Mouse (Mus musculus) cortical plate, adult 2 months (tissue): Measurements from ENCODE around the gene A930017K11Rik. TPM values are rescaled to one million over a fixed set of nuclear protein-coding genes. Genes with fewer than 3 reads are reported as not detected.

Experiments
- H3K27ac ChIP-seq: fragments of 200-500 bp; 2 replicates; pipeline ENCODE4 v1.5.1; 2012; ENCODE audit warnings: low read length, control low read depth, inconsistent platforms; ENCODE audit not compliant: insufficient read depth
- H3K4me1 ChIP-seq: fragments of 200-500 bp; 2 replicates; pipeline ENCODE4 v1.6.1; 2011; ENCODE audit warnings: low read length; ENCODE audit not compliant: control insufficient read depth, insufficient read depth
- H3K4me3 ChIP-seq: fragments of 200-500 bp; 2 replicates; pipeline ENCODE4 v1.5.1; 2011; ENCODE audit warnings: mild to moderate bottlenecking, low read length, control low read depth; ENCODE audit not compliant: insufficient read depth
- CTCF ChIP-seq: fragments of 200-500 bp; IDR thresholded peaks from 2 replicates; pipeline ENCODE4 v1.5.1; 2011; ENCODE audit warnings: mild to moderate bottlenecking, control low read depth, low read length; ENCODE audit not compliant: insufficient read depth; ENCODE audit errors: extremely low read depth
- POLR2A ChIP-seq: fragments of 200-500 bp; IDR thresholded peaks from 2 replicates; pipeline ENCODE4 v1.6.1; 2011; ENCODE audit warnings: mild to moderate bottlenecking, low read length, control low read depth; ENCODE audit not compliant: insufficient read depth; ENCODE audit errors: extremely low read depth
- polyA plus RNA-seq: library from polyadenylated mRNA; depleted of rRNA; stranded (reverse); fragments of >200 nt; gene quantifications from 2 replicates; pipeline ENCODE4 v1.2.3, GENCODE M21; 2012

A930017K11Rik gene
- polyA plus RNA-seq, 1 experiment: 0.92 TPM

DNA sequence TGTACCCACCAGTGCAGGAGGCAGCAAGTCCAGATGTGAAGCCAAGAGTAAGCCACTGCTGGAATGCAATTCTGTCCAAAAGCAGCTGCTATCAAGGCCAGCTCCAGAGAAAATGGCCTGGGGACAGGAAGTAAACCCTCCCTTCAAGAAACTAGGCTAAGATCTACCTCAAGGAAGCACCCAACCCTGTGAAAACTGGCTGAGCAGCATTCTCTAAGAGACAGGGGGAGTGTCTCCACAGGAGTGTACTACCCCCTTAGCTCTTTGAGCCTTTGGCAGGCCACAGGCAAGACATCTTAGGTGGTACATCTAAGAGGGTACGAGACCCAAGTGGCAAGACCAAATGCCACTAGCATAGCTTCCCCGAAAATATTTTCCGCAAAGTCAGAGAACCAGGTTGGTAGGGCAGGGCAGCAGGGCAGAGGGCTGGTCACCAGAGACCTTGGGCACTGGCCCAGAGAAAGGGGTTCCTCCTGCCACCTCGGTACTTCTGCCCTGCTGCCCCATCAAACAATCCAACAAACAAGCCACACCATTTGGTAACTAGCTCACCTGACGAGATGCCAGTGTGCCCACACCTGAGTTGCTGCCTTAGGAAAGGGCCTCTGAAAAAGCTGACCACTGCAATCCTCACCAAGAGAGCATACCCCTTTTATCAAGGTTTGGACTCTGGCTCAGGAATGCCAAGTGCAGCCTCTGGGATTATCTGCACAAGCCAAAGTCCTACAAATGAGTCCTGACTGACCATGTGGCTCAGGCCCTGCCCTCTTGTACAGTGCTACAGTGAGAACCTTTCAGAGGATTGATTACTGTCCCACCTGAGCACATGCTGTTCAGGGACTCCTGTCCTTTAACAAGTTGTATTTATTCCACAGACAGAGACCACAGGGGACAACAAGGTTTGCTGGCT, 27.7 kb upstream of the A930017K11Rik start:
- Histone ChIP-seq H3K4me1 (peaks cover 10% of the 10 kb centered on the region), H3K4me3 (no peak overlapping the region), H3K27ac (0 out of 2 replicates have a peak overlapping the region, but pooled peaks have one; percentile 9)
- TF ChIP-seq POLR2A: no peak
- TF ChIP-seq CTCF: no peak

DNA sequence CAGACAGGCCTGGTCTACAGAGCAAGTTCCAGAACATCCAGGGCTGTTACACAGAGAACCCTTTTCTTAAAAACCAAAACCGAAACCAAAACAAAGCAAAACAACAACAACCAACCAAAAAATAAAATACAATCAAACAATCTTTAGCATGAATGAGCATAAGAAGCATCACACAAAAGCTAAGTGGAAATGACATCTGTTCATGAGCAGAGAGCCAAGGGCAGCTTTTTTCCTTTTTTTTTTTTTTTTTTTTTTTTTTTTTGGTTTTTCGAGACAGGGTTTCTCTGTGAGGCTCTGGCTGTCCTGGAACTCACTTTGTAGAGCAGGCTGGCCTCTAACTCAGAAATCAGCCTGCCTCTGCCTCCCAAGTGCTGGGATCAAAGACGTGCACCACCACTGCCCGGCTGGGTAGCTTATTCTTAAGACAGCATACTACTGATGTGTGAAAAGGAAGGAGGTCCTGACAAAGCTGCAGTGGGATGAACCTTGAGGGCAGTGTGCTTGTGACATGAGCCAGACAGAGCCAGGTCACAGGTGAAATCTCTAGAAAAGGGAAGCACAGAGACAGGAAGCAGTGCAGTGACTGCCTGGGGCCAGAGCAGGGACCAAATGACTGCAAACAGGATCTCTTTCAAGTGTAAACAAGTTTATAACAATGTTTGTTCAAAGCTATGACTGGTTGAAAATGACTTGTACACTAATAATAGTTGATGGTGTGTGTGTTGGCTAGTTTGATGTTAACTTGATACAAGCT, 18.8 kb upstream of the A930017K11Rik start:
- no peak for TF ChIP-seq CTCF
- no peak for TF ChIP-seq POLR2A
- Histone ChIP-seq H3K4me1 (no peaks in the 10 kb centered on the region), H3K4me3 (no peak overlapping the region), H3K27ac (no peak overlapping the region)

DNA sequence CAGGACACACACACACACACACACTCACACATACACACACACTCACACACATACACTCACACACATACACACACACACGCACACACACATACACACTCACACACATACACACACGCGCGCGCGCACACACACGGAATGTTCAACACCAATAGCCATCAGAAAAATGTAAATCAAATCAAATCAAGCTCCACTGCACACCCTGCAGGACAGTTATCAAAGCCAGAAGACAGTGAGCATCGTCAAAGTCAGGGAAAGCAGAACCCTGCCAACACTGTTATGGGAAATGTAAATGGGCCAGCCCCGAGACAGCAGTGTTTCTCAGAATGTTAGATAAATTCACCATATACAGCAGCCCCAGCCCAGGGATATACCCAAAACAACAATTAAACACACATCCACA, 18.1 kb upstream of the A930017K11Rik start:
- no peak overlapping the region for H3K27ac ChIP-seq
- H3K4me1 ChIP-seq: no peaks in the 10 kb centered on the region
- TF ChIP-seq POLR2A (no peak), CTCF (0 out of 2 replicates have a peak, but pooled peaks have one; percentile 4)
- no peak overlapping the region for H3K4me3 ChIP-seq

DNA sequence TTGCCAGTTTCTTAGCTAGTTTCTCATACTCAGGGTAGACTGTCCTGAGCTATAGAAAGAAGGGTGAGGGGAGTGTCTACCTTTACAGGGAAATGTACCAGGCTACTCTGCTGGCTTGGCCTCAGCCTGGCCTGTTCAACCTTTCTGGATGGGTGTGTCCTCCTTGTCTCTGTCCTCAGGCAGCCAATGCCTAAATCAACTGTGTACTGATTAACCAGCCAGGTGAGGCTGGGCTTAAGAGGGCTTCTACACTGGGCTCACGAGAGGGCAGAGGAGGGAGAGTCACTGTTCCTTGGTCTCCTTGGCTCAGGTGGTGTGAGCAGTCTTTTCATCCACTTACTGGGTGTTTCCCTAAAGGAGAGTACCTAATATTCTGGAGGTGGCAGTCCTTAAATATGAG, 15.8 kb upstream of the A930017K11Rik start:
- Histone ChIP-seq H3K4me3 (no peak overlapping the region), H3K27ac (0 out of 2 replicates have a peak overlapping the region, but pooled peaks have one; percentile 17), H3K4me1 (no peaks in the 10 kb centered on the region)
- TF ChIP-seq POLR2A: no peak
- TF ChIP-seq CTCF: no peak

DNA sequence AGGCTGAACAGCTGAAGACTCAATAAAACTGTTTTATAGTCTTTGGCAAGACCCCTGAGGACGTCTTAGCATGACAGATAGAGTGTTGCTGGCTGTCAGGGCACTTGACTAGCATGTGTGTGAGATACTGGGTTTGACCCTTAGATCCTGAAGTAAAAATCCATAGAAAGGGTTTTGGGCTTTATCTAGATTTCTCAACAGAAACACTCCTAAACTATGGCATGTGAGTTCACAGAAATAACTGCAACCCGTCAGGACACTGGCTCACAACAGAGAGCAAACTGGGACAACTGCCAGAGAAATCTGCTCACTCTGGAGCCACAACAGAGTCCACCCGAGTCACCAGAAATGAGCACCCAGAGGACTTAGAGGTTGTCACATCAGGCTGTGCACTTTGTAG, 15.3 kb upstream of the A930017K11Rik start:
- Histone ChIP-seq H3K4me1 (no peaks in the 10 kb centered on the region), H3K27ac (0 out of 2 replicates have a peak overlapping the region, but pooled peaks have one; percentile 17), H3K4me3 (no peak overlapping the region)
- TF ChIP-seq CTCF: no peak

DNA sequence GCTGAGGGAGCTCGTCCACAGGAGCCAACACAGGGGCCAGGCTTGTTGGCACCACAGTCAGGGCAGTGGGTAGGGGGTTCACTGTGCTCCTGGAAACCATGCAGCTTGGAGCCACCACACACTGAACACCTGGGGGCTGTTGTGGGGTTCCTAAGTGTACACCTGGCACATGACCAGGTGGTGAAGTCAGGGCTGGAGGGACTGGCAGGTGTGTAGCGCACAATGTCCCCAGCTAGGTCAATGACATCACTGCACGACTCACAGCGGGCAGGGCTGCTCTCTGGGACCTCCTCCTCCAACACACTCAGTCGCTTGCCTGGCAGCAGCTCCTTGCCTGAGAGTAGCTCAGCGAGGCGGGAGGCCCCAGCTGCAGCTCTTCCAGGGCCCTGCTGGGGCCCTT, 11.9 kb upstream of the A930017K11Rik start:
- no peak overlapping the region for H3K4me3 ChIP-seq
- no peak for TF ChIP-seq POLR2A
- no peak for TF ChIP-seq CTCF
- H3K4me1 ChIP-seq: no peaks in the 10 kb centered on the region
- H3K27ac ChIP-seq: no peak overlapping the region

DNA sequence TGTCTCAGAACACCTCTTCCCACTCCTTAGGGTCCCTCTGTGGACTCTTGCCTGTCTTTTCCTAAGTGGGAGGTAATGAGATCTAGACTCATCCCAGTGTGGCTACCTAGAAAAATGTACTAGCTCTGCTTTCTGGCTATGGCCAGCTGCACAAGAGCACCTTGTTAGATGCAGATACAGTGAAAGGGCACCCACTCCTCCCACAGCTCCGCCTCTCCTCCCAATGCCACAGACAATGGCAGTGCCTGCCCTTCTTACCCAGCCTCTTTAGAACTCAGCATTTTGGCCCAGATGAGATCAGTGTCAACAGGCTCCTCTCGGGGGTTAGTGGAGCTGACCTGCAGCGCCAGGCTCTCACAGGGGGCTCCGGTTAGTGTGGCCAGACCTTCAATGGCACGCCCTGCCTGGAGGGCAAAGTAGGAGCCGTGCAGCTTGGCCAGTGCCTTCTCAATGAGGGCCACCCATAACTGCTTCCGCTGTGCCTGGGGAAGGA, 10.1 kb upstream of the A930017K11Rik start:
- no peak for TF ChIP-seq POLR2A
- no peak for TF ChIP-seq CTCF
- Histone ChIP-seq H3K4me1 (no peaks in the 10 kb centered on the region), H3K4me3 (no peak overlapping the region), H3K27ac (no peak overlapping the region)

DNA sequence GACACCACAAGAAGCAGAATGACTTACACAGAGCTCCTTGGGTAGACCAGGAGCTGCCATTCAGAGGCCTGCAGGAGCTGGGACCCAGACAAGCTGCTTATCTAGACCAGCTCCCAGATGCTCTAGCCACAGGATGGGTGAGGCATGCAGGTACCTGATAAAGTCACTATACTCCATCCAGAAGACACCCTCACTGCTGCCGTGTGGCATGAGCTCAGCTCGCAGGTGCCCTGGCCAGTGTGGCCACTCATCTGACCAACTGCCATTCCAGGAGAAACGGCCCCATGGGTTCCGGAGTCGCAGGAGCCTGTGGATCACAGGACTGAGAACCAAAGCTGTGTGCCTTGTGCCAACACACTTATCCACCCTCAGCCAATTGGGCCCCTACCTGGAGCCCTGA, 9.2 kb upstream of the A930017K11Rik start:
- no peak for TF ChIP-seq CTCF
- no peak for TF ChIP-seq POLR2A
- H3K4me3 ChIP-seq: no peak overlapping the region
- H3K4me1 ChIP-seq: no peaks in the 10 kb centered on the region

DNA sequence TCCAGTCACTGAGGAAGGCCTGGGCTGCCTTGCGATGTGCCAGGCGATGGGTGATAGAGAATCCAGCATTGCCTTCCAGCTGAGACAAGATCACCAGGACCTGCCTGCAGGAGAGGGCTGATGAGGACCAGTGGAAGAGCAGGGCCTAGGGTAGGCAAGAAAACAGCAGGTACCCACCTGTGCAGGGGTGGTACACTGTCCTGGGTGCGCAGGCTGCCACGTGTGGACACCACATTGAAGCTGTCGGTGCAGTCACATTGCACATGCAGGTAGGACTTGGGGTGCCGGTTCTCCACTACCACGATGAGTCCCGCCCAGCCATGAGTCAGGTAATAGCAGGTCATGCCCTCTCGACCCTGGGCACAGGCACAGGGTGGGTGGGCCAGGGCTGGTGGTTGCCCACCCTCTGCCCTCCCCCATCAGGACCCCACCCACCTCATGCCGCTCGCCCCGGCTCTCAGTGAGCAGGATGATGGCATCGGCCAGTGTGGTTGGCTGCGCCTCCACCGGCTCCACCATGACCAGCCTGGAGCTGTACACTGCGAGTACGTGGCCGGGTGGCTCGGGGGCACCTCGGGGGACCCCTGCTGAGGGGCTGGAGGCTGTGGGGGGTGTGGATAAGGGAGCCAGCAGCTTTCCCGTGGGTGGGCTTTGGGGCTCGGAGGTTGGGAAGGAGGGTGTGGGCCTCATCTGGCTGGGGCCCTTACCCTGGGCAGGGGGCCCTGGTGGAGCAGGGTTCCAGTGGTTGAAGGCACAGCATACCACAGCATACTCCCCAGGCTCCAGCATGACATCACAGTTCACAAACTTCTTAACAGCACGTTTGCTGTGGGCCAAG, 7.5 kb upstream of the A930017K11Rik start:
- H3K4me1 ChIP-seq: no peaks in the 10 kb centered on the region
- H3K27ac ChIP-seq: no peak overlapping the region
- H3K4me3 ChIP-seq: no peak overlapping the region
- TF ChIP-seq CTCF (no peak), POLR2A (no peak)

More for the DNA sequence above, 9.2 kb upstream of the A930017K11Rik start:
- H3K27ac ChIP-seq: no peak overlapping the region
